Mouse (Mus musculus) activated CD4-positive, CD25-positive, alpha-beta regulatory T cell (primary cell): ENCODE measurements around the gene Casp12. TPM values are rescaled to one million over a fixed set of nuclear protein-coding genes. Genes with fewer than 3 reads are reported as not detected.

Source experiments
- polyA plus RNA-seq, 2 experiments: library from polyadenylated mRNA; unstranded; fragments of 100-300 nt; shearing (Covaris generic); gene quantifications; one replicate each; pipeline ENCODE4 v1.2.1; 2017

Casp12 gene
- polyA plus RNA-seq: under 1 TPM in 1 of 2 experiments, not detected in 1; 0.60 TPM

GRCm38 (mm10) chr9:5345291-5345898, at the start of gene Casp12:
Gene Casp12 (plus strand): TSS chr9:5345430.

GRCm38 (mm10) chr9:5298329-5299131, 46.7 kb upstream of the Casp12 start, which contains the start of gene Casp1:
Gene Casp1 (plus strand): TSS chr9:5298517.

GRCm38 (mm10) chr9:5308561-5308960, 36.7 kb upstream of the Casp12 start, which contains the start of gene Casp4:
Gene Casp4 (plus strand): TSS chr9:5308828.

Other genes with a start within 250 kb of the Casp12 start
- 10 to 100 TPM; 37.4 to 80.0 TPM for gene Casp1, start 46.9 kb upstream of the Casp12 start, polyA plus RNA-seq
- gene Casp4, start 36.6 kb upstream of the Casp12 start, polyA plus RNA-seq: 10 to 100 TPM; 31.8 to 61.9 TPM